Mouse (Mus musculus) stomach, embryonic 14.5 days (tissue): ENCODE measurements at regions not wholly inside any gene's neighbourhood (a gene's known extent, or its start where the extent isn't known, plus 50 kb on each side); places are given as distances from the start of the nearest gene placed in this dataset.
"Not testable (repeated sequence)": the region's sequence is repeated elsewhere in the genome, so short reads cannot be mapped to it uniquely, and the experiment has no call there.

Source experiments
- ATAC-seq: fragments of 200-750 bp; cut with Nextera tagmentation; 2 replicates; pipeline ENCODE4 v1.8.0; 2017; ENCODE audit warnings: low read depth, moderate TSS enrichment; ENCODE audit not compliant: insufficient number of reproducible peaks, insufficient read depth, low FRiP score
- H3K27ac ChIP-seq: fragments of 300-500 bp; sonication (generic); 2 replicates; pipeline ENCODE4 v1.5.1; 2014; ENCODE audit warnings: mild to moderate bottlenecking, low read length, moderate library complexity, mixed read lengths
- H3K27me3 ChIP-seq: fragments of 300-500 bp; sonication (generic); 2 replicates; pipeline ENCODE4 v1.6.1; 2014; ENCODE audit warnings: low read length, control low read depth, mixed read lengths; ENCODE audit not compliant: control insufficient read depth, insufficient read depth
- H3K36me3 ChIP-seq: fragments of 300-500 bp; sonication (generic); 2 replicates; pipeline ENCODE4 v1.6.1; 2014; ENCODE audit warnings: mild to moderate bottlenecking, control low read depth, low read length, moderate library complexity, mixed read lengths; ENCODE audit not compliant: control insufficient read depth, insufficient read depth
- H3K4me1 ChIP-seq: fragments of 300-500 bp; sonication (generic); 2 replicates; pipeline ENCODE4 v1.6.1; 2014; ENCODE audit warnings: low read length, control low read depth, mixed read lengths; ENCODE audit not compliant: control insufficient read depth, insufficient read depth
- H3K4me2 ChIP-seq: fragments of 300-500 bp; sonication (generic); replicated peaks from 2 replicates; pipeline ENCODE4 v1.6.1; 2014; ENCODE audit warnings: low read depth, low read length, control low read depth
- H3K4me3 ChIP-seq: fragments of 300-500 bp; sonication (generic); 2 replicates; pipeline ENCODE4 v1.5.1; 2014; ENCODE audit warnings: low read depth, low read length, control low read depth
- H3K9ac ChIP-seq: fragments of 300-500 bp; sonication (generic); replicated peaks from 2 replicates; pipeline ENCODE4 v1.6.1; 2014; ENCODE audit warnings: low read depth, mild to moderate bottlenecking, control low read depth, low read length, moderate library complexity, mixed read lengths
- H3K9me3 ChIP-seq: fragments of 300-500 bp; sonication (generic); 2 replicates; pipeline ENCODE4 v1.6.1; 2016; ENCODE audit warnings: low read depth, low read length, control low read depth; ENCODE audit not compliant: control insufficient read depth
- WGBS: fragments of 180-500 bp; shearing (Covaris S2); extraction: QIAGEN DNeasy Blood & Tissue Kit; methylation state at CpG from one replicate; pipeline ENCODE4 v1.1.7; 2014; 5-methylcytosine and 5-hydroxymethylcytosine counted together

GRCm38 (mm10) chr15:4307498-4307897 is 67.8 kb upstream of the Plcxd3 start:
- Histone ChIP-seq H3K9me3 (no peaks in the 10 kb centered on the region), H3K36me3 (no peaks in the 10 kb centered on the region), H3K4me2 (no peak overlapping the region), H3K27me3 (no peaks in the 10 kb centered on the region), H3K4me3 (no peak overlapping the region), H3K27ac (no peak overlapping the region), H3K4me1 (no peaks in the 10 kb centered on the region), H3K9ac (no peak overlapping the region)
- ATAC-seq = no peak
- WGBS = 83% methylated on average over 2 of the region's 2 CpGs

- H3K4me2 ChIP-seq, ATAC-seq, H3K4me3 ChIP-seq, H3K36me3 ChIP-seq, H3K9ac ChIP-seq, H3K27me3 ChIP-seq, H3K4me1 ChIP-seq, H3K27ac ChIP-seq, H3K9me3 ChIP-seq: not testable (repeated sequence)
- 80% methylated on average over 3 of the region's 3 CpGs for WGBS
Measured at GRCm38 (mm10) chr15:4313698-4314097, 61.6 kb upstream of the Plcxd3 start.

- Histone ChIP-seq H3K4me1 (no peaks in the 10 kb centered on the region), H3K4me3 (no peak overlapping the region), H3K9me3 (no peaks in the 10 kb centered on the region), H3K27me3 (no peaks in the 10 kb centered on the region), H3K9ac (no peak overlapping the region), H3K4me2 (no peak overlapping the region), H3K36me3 (no peaks in the 10 kb centered on the region), H3K27ac (no peak overlapping the region)
- 57% methylated on average over 3 of the region's 3 CpGs for WGBS
- no peak for ATAC-seq
Measured at GRCm38 (mm10) chr15:4315897-4316296, 59.4 kb upstream of the Plcxd3 start.
